Mouse (Mus musculus) neural tube, embryonic 12.5 days (tissue): ENCODE results near the gene Wdr63. TPM values are rescaled to one million over a fixed set of nuclear protein-coding genes. Genes with fewer than 3 reads are reported as not detected.

Source experiments
- ATAC-seq: fragments of 200-750 bp; cut with Nextera tagmentation; 2 replicates; pipeline ENCODE4 v1.8.0; 2017; ENCODE audit warnings: low read depth, mild to moderate bottlenecking, moderate TSS enrichment, moderate library complexity; ENCODE audit not compliant: low FRiP score
- H3K27ac ChIP-seq: fragments of 300-500 bp; sonication (generic); 2 replicates; pipeline ENCODE4 v1.5.1; 2016
- H3K27me3 ChIP-seq: fragments of 300-500 bp; sonication (generic); replicated peaks from 2 replicates; pipeline ENCODE4 v1.6.1; 2016; ENCODE audit warnings: mild to moderate bottlenecking
- H3K36me3 ChIP-seq: fragments of 300-500 bp; sonication (generic); 2 replicates; pipeline ENCODE4 v1.6.1; 2016; ENCODE audit warnings: mild to moderate bottlenecking
- H3K4me1 ChIP-seq: fragments of 300-500 bp; sonication (generic); 2 replicates; pipeline ENCODE4 v1.6.1; 2016
- H3K4me2 ChIP-seq: fragments of 300-500 bp; sonication (generic); replicated peaks from 2 replicates; pipeline ENCODE4 v1.6.1; 2016; ENCODE audit warnings: mild to moderate bottlenecking
- H3K4me3 ChIP-seq: fragments of 300-500 bp; sonication (generic); 2 replicates; pipeline ENCODE4 v1.5.1; 2016
- H3K9ac ChIP-seq: fragments of 300-500 bp; sonication (generic); 2 replicates; pipeline ENCODE4 v1.6.1; 2016; ENCODE audit warnings: mild to moderate bottlenecking
- H3K9me3 ChIP-seq: fragments of 300-500 bp; sonication (generic); 2 replicates; pipeline ENCODE4 v1.6.1; 2016; ENCODE audit warnings: mild to moderate bottlenecking
- WGBS: fragments of 180-500 bp; shearing (Covaris S2); methylation state at CpG from one replicate; pipeline ENCODE4 v1.1.7; 2016; 5-methylcytosine and 5-hydroxymethylcytosine counted together
- polyA plus RNA-seq: library from polyadenylated mRNA; unstranded; fragments of >200 nt; fragmentation: Nextera tagmentation; extraction: Ambion mirVana; gene quantifications from 2 replicates; pipeline ENCODE4 v1.2.1, GENCODE M21; 2016

The Wdr63 gene
- polyA plus RNA-seq, 1 experiment from 2014 or later, result 0.24 TPM

GRCm38 (mm10) chr3:145992796-145993195 is 115.1 kb downstream of the Wdr63 start:
- Histone ChIP-seq H3K9ac (no peak overlapping the region), H3K4me1 (peaks cover 12% of the 10 kb centered on the region), H3K27me3 (peaks cover 17% of the 10 kb centered on the region), H3K36me3 (no peaks in the 10 kb centered on the region), H3K27ac (no peak overlapping the region), H3K4me3 (no peak overlapping the region), H3K9me3 (no peaks in the 10 kb centered on the region), H3K4me2 (no peak overlapping the region)
- 88% methylated on average over 10 of the region's 10 CpGs for WGBS
- no peak for ATAC-seq

GRCm38 (mm10) chr3:145991976-145992730 is 115.8 kb downstream of the Wdr63 start:
- Histone ChIP-seq H3K9me3 (no peaks in the 10 kb centered on the region), H3K4me3 (no peak overlapping the region)

GRCm38 (mm10) chr3:145991130-145991529 is 116.8 kb downstream of the Wdr63 start:
- H3K4me2 ChIP-seq, result no peak overlapping the region
- peaks cover 29% of the 10 kb centered on the region for H3K27me3 ChIP-seq
- no peaks in the 10 kb centered on the region for H3K36me3 ChIP-seq
- no peak overlapping the region for H3K9ac ChIP-seq
- WGBS, result 89% methylated on average over 13 of the region's 13 CpGs
- H3K4me1 ChIP-seq, result peaks cover 12% of the 10 kb centered on the region
- ATAC-seq, result no peak
- no peak overlapping the region for H3K4me3 ChIP-seq
- no peaks in the 10 kb centered on the region for H3K9me3 ChIP-seq
- H3K27ac ChIP-seq, result no peak overlapping the region

More at GRCm38 (mm10) chr3:145991976-145992730, 115.8 kb downstream of the Wdr63 start:
- 92% methylated on average over 10 of the region's 10 CpGs for WGBS
- no peak overlapping the region for H3K27ac ChIP-seq
- peaks cover 12% of the 10 kb centered on the region for H3K4me1 ChIP-seq
- no peak overlapping the region for H3K4me2 ChIP-seq
- H3K9ac ChIP-seq, result no peak overlapping the region
- H3K27me3 ChIP-seq, result peaks cover 21% of the 10 kb centered on the region
- H3K36me3 ChIP-seq, result no peaks in the 10 kb centered on the region
- ATAC-seq, result no peak

Other genes with a start within 250 kb of the Wdr63 start
- gene Bcl10, start 185.3 kb downstream of the Wdr63 start, polyA plus RNA-seq, result 48.8 and 52.1 TPM in 2 replicates
- gene 2410004B18Rik, start 170.1 kb downstream of the Wdr63 start, polyA plus RNA-seq, result 64.7 and 68.2 TPM in 2 replicates
- gene Syde2, start 120.3 kb downstream of the Wdr63 start, polyA plus RNA-seq, result 0.76 and 0.84 TPM in 2 replicates
- 1.9 and 2.2 TPM in 2 replicates for gene Mcoln3, start 9.3 kb upstream of the Wdr63 start, polyA plus RNA-seq
- 0.26 and 0.32 TPM in 2 replicates for gene Mcoln2, start 41.7 kb upstream of the Wdr63 start, polyA plus RNA-seq
- gene Lpar3, start 112.8 kb upstream of the Wdr63 start, polyA plus RNA-seq, result 1.5 and 2.1 TPM in 2 replicates